Mouse (Mus musculus): ENCODE results near the gene Col4a3. TPM values are rescaled to one million over a fixed set of nuclear protein-coding genes. Genes with fewer than 3 reads are reported as not detected.

Gene Col4a3
- polyA plus RNA-seq, 1 experiment: 2.5 TPM

DNA sequence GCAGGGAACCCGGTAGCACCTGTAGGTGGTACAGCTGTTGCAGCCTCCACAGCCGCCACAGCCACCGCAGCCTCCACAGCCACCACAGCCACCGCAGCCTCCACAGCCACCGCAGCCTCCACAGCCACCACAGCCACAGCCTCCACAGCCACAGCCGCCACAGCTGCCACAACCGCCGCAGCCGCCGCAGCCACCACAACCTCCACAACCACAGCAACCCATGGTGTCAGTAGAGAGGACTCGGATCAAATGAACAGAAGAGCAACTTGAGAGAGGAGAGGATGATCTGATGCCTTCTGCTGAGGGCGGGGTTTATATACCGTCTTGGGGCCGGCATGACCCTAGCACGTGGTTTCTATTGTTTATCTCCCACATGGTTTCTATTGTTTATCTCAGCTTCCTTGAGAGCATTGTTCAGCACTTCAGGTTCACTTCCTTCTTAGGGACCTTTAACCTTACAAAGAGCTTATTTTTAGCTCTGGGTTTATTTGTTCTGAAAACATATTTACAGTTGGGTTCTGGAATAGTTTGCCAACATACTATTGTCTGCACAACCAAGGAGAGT is 184.4 kb downstream of the Col4a3 start, which contains the start of gene Gm47791:
TSS of gene Gm47791 (minus strand) at position 222 of the 565 bp plus-strand sequence.
- 78% methylated on average over 14 of the region's 15 CpGs for WGBS
- TF ChIP-seq CTCF (IDR thresholded peaks at IDR 0.05; ENCODE audit: control insufficient read depth, insufficient read depth, low read length) (no peak), POLR2A (IDR thresholded peaks at IDR 0.05; ENCODE audit: borderline replicate concordance, control insufficient read depth, low read depth, low read length) (no peak)
- H3K4me1 ChIP-seq (ENCODE audit: control insufficient read depth, insufficient read depth, low read length): no peaks in the 10 kb centered on the region
- no peak within 1 kb of the TSS for H3K27ac ChIP-seq (ENCODE audit: control insufficient read depth, insufficient read depth, low read depth, low read length, poor library complexity)
- H3K4me3 ChIP-seq (replicated peaks; ENCODE audit: control insufficient read depth, low read depth, low read length): no peak within 1 kb of the TSS

Other genes starting within 250 kb of the Col4a3 start
- 0.15 and 0.20 TPM in 2 replicates for gene Col4a4, start 72 bp upstream of the Col4a3 start, polyA plus RNA-seq (2011; ENCODE audit: insufficient read depth, insufficient read length, low replicate concordance, missing spikeins)
- 62.4 and 62.8 TPM in 2 replicates for gene Mff, start 138.0 kb downstream of the Col4a3 start, polyA plus RNA-seq (2011; ENCODE audit: insufficient read depth, insufficient read length, low replicate concordance, missing spikeins)
- gene Tm4sf20, start 181.5 kb downstream of the Col4a3 start, polyA plus RNA-seq (2011; ENCODE audit: insufficient read depth, insufficient read length, low replicate concordance, missing spikeins): not detected in 2 replicates
- gene Gm47791, start 184.3 kb downstream of the Col4a3 start, polyA plus RNA-seq (2011; ENCODE audit: insufficient read depth, insufficient read length, low replicate concordance, missing spikeins): not detected in 2 replicates

Data from bone marrow, adult 2 months (tissue).